Mouse (Mus musculus) limb, embryonic 12.5 days (tissue): ENCODE results near the gene Slc35e3. TPM values are rescaled to one million over a fixed set of nuclear protein-coding genes. Genes with fewer than 3 reads are reported as not detected.

Experiments
- polyA plus RNA-seq: library from polyadenylated mRNA; unstranded; fragments of >200 nt; fragmentation: Nextera tagmentation; extraction: Ambion mirVana; gene quantifications from 2 replicates; pipeline ENCODE4 v1.2.1, GENCODE M21; 2016

Gene Slc35e3
- polyA plus RNA-seq, 1 experiment from 2014 or later: 43.8 TPM

Other genes starting within 250 kb of the Slc35e3 start
- gene Cpm, start 116.9 kb downstream of the Slc35e3 start, polyA plus RNA-seq: 30.0 and 35.3 TPM in 2 replicates
- 57.9 and 59.7 TPM in 2 replicates for gene Mdm2, start 35.6 kb downstream of the Slc35e3 start, polyA plus RNA-seq
- gene Nup107, start 46.3 kb upstream of the Slc35e3 start, polyA plus RNA-seq: 94.9 and 97.7 TPM in 2 replicates
- gene Rap1b, start 99.7 kb upstream of the Slc35e3 start, polyA plus RNA-seq: 146 and 154 TPM in 2 replicates